Mouse (Mus musculus) kidney, postnatal 4 days (tissue): ENCODE measurements around the gene Mrgprh.
A peak's percentile ranks its signal among the peaks of the same experiment; 100 is the strongest.
"Not testable (repeated sequence)": the region's sequence is repeated elsewhere in the genome, so short reads cannot be mapped to it uniquely, and the experiment has no call there.

Experiments
- DNase-seq, 2 experiments: peaks; one replicate each; pipeline ENCODE4 v3.0.0; 2021; ENCODE audit warnings: mixed read lengths in 2 of 2

Mrgprh gene

GRCm38 (mm10) chr17:12872275-12873028, 3.4 kb upstream of the Mrgprh start:
- no peak for DNase-seq

- peak; percentile 89 to 92 for DNase-seq
Observed at GRCm38 (mm10) chr17:12880178-12880577, 4.3 kb downstream of the Mrgprh start.

GRCm38 (mm10) chr17:12881216-12881615, 5.4 kb downstream of the Mrgprh start:
- DNase-seq = no peak

GRCm38 (mm10) chr17:12886620-12887019, 10.8 kb downstream of the Mrgprh start:
- peak in 1 of 2 experiments; percentile 16 for DNase-seq

- DNase-seq = peak; percentile 18 to 33
Observed at GRCm38 (mm10) chr17:12887021-12887775, 11.4 kb downstream of the Mrgprh start.

- no peak for DNase-seq
Observed at GRCm38 (mm10) chr17:12891054-12891453, 15.2 kb downstream of the Mrgprh start.

GRCm38 (mm10) chr17:12892033-12892432, 16.2 kb downstream of the Mrgprh start:
- DNase-seq = no peak

GRCm38 (mm10) chr17:12897674-12898073, 21.8 kb downstream of the Mrgprh start:
- DNase-seq = no peak

GRCm38 (mm10) chr17:12898607-12899006, 22.8 kb downstream of the Mrgprh start:
- not testable (repeated sequence) for DNase-seq

GRCm38 (mm10) chr17:12902291-12902690, 26.5 kb downstream of the Mrgprh start:
- no peak for DNase-seq

- DNase-seq = peak in 1 of 2 experiments; percentile 13
Observed at GRCm38 (mm10) chr17:12903372-12904333, 27.8 kb downstream of the Mrgprh start.

GRCm38 (mm10) chr17:12904349-12904748, 28.5 kb downstream of the Mrgprh start:
- DNase-seq = no peak

- DNase-seq = no peak
Observed at GRCm38 (mm10) chr17:12905810-12906209, 30.0 kb downstream of the Mrgprh start.

- DNase-seq = no peak
Observed at GRCm38 (mm10) chr17:12906436-12906835, 30.6 kb downstream of the Mrgprh start.

- peak; percentile 13 to 25 for DNase-seq
Observed at GRCm38 (mm10) chr17:12909361-12910280, 33.8 kb downstream of the Mrgprh start, which contains the start of gene Pnldc1. Gene Pnldc1, minus strand, starts transcription at chr17:12910230.

GRCm38 (mm10) chr17:12910391-12910790, 34.6 kb downstream of the Mrgprh start:
- no peak for DNase-seq

- DNase-seq = peak in 1 of 2 experiments; percentile 43
Observed at GRCm38 (mm10) chr17:12915488-12915880, 39.6 kb downstream of the Mrgprh start, which contains the start of gene Tcp1. Gene Tcp1, plus strand, starts transcription at chr17:12915701.

GRCm38 (mm10) chr17:12915881-12916583, 40.2 kb downstream of the Mrgprh start, which contains the start of gene Mrpl18:
Gene Mrpl18, minus strand, starts transcription at chr17:12916345.
- DNase-seq = peak; percentile 99

GRCm38 (mm10) chr17:12916588-12917380, 41.0 kb downstream of the Mrgprh start:
- peak in 1 of 2 experiments; percentile 78 for DNase-seq

- DNase-seq = no peak
Observed at GRCm38 (mm10) chr17:12921073-12921472, 45.2 kb downstream of the Mrgprh start.
